Mouse (Mus musculus) kidney, adult 2 months (tissue): Measurements from ENCODE around the gene Lsr.

Experiments used
- CTCF ChIP-seq: fragments of 200-500 bp; conservative IDR thresholded peaks from 2 replicates; pipeline ENCODE4 v1.5.1; 2011; ENCODE audit warnings: low read depth, mild to moderate bottlenecking, control low read depth, low read length, moderate library complexity, mixed read lengths; ENCODE audit not compliant: insufficient read depth, insufficient read length
- POLR2A ChIP-seq: fragments of 200-500 bp; IDR thresholded peaks from one replicate; pipeline ENCODE4 v1.6.1; 2011; ENCODE audit warnings: low read depth, low read length, control low read depth

GRCm38 (mm10) chr7:30916713-30917112 lies 56.6 kb downstream of the Lsr start:
- TF ChIP-seq CTCF: no peak
- no peak for TF ChIP-seq POLR2A
